In genomic region chr12:54825202-54825601, GRCm38 (mm10) we compare ENCODE assay signal across 11 mouse cellular contexts. TPM values are rescaled to one million over a fixed set of nuclear protein-coding genes. Genes with fewer than 3 reads are reported as not detected.
DNase-seq lines count a peak whose midpoint lies in the region; ATAC-seq and TF ChIP-seq lines count a peak whose summit lies in the region.
"Had no signal": no experiment of that assay in that cellular context is flagged by ENCODE, and none has a peak within 500 bp of the region (broad histone marks: within the 10 kb centered on the region; RNA-seq: fewer than 3 reads in every experiment).

No protein-coding gene starts in this region.

- no peak for ATAC-seq in hindbrain, postnatal 0 days
- no peak for ATAC-seq in hindbrain, embryonic 11.5 days (ENCODE audit: low FRiP score)
- ATAC-seq in hindbrain, embryonic 14.5 days (ENCODE audit: low FRiP score), result no peak

- no peak overlapping the region for H3K9ac ChIP-seq in hindbrain, postnatal 0 days (replicated peaks; ENCODE audit: low read length)
- no peak overlapping the region for H3K9ac ChIP-seq in hindbrain, embryonic 11.5 days (ENCODE audit: low read depth, low read length)
- no peak overlapping the region for H3K9ac ChIP-seq in hindbrain, embryonic 14.5 days
- H3K9ac ChIP-seq: lung, embryonic 15.5 days had no signal

- peak; percentile 31 for TF ChIP-seq CTCF in hindbrain, postnatal 0 days (IDR thresholded peaks at IDR 0.05; ENCODE audit: low read depth)
- TF ChIP-seq CTCF in E14TG2a.4 (conservative IDR thresholded peaks at IDR 0.05; ENCODE audit: low read length), result peak; percentile 66
- TF ChIP-seq CTCF in embryonic fibroblast, embryonic 13.5 days (IDR thresholded peaks at IDR 0.05; ENCODE audit: borderline replicate concordance, insufficient read depth, low read length), result peak; percentile 19; the same call in 1 of the 2 replicates

- no peaks in the 10 kb centered on the region for H3K27me3 ChIP-seq in hindbrain, postnatal 0 days (ENCODE audit: insufficient read depth, low read length)
- no peaks in the 10 kb centered on the region for H3K27me3 ChIP-seq in hindbrain, embryonic 11.5 days (ENCODE audit: control insufficient read depth, insufficient read depth, low read length)
- 0 out of 2 replicates have a peak, but pooled peaks cover 6% of the 10 kb centered on the region for H3K27me3 ChIP-seq in E14TG2a.4 (ENCODE audit: insufficient read depth, low read length)
- H3K27me3 ChIP-seq in hindbrain, embryonic 14.5 days (ENCODE audit: control insufficient read depth, insufficient read depth, low read length), result no peaks in the 10 kb centered on the region
- H3K27me3 ChIP-seq: lung, embryonic 15.5 days had no signal

- H3K27ac ChIP-seq in hindbrain, postnatal 0 days, result no peak overlapping the region
- H3K27ac ChIP-seq in hindbrain, embryonic 11.5 days (ENCODE audit: low read depth, low read length), result no peak overlapping the region
- no peak overlapping the region for H3K27ac ChIP-seq in embryonic fibroblast, embryonic 13.5 days (ENCODE audit: insufficient read depth, low read length)
- H3K27ac ChIP-seq in hindbrain, embryonic 14.5 days, result no peak overlapping the region
- H3K27ac ChIP-seq: lung, embryonic 15.5 days had no signal

- TF ChIP-seq POLR2A in embryonic fibroblast, embryonic 13.5 days (IDR thresholded peaks at IDR 0.05; ENCODE audit: low read depth, low read length), result no peak

- no peaks in the 10 kb centered on the region for H3K36me3 ChIP-seq in hindbrain, postnatal 0 days (ENCODE audit: insufficient read depth, low read length)
- no peaks in the 10 kb centered on the region for H3K36me3 ChIP-seq in hindbrain, embryonic 11.5 days (ENCODE audit: control insufficient read depth, insufficient read depth, low read length)
- H3K36me3 ChIP-seq in E14TG2a.4 (ENCODE audit: insufficient read depth, low read length), result no peaks in the 10 kb centered on the region
- no peaks in the 10 kb centered on the region for H3K36me3 ChIP-seq in hindbrain, embryonic 14.5 days (replicated peaks; ENCODE audit: control insufficient read depth, insufficient read depth)
- H3K36me3 ChIP-seq: lung, embryonic 15.5 days had no signal

- no peak overlapping the region for H3K4me3 ChIP-seq in hindbrain, postnatal 0 days (ENCODE audit: low read length)
- H3K4me3 ChIP-seq in hindbrain, embryonic 11.5 days (ENCODE audit: low read depth, low read length), result no peak overlapping the region
- H3K4me3 ChIP-seq in E14TG2a.4 (replicated peaks; ENCODE audit: low read length), result no peak overlapping the region
- H3K4me3 ChIP-seq in embryonic fibroblast, embryonic 13.5 days (ENCODE audit: insufficient read depth, low read length), result no peak overlapping the region
- H3K4me3 ChIP-seq in hindbrain, embryonic 14.5 days (replicated peaks; ENCODE audit: low read length), result no peak overlapping the region
- H3K4me3 ChIP-seq: lung, embryonic 15.5 days had no signal

- no peaks in the 10 kb centered on the region for H3K9me3 ChIP-seq in hindbrain, postnatal 0 days (ENCODE audit: low read length)
- H3K9me3 ChIP-seq in hindbrain, embryonic 11.5 days (ENCODE audit: control insufficient read depth, low read length), result no peaks in the 10 kb centered on the region
- H3K9me3 ChIP-seq in E14TG2a.4 (ENCODE audit: low read length), result no peaks in the 10 kb centered on the region
- no peaks in the 10 kb centered on the region for H3K9me3 ChIP-seq in hindbrain, embryonic 14.5 days (ENCODE audit: control insufficient read depth, low read length)
- H3K9me3 ChIP-seq: lung, embryonic 15.5 days had no signal

- H3K4me2 ChIP-seq in hindbrain, postnatal 0 days (ENCODE audit: low read depth, low read length), result no peak overlapping the region
- no peak overlapping the region for H3K4me2 ChIP-seq in hindbrain, embryonic 11.5 days (replicated peaks; ENCODE audit: low read depth, low read length)
- no peak overlapping the region for H3K4me2 ChIP-seq in hindbrain, embryonic 14.5 days (replicated peaks)
- H3K4me2 ChIP-seq: lung, embryonic 15.5 days had no signal

- WGBS in hindbrain, postnatal 0 days, result 100% methylated on average over 3 of the region's 3 CpGs
- 92% methylated on average over 3 of the region's 3 CpGs for WGBS in hindbrain, embryonic 11.5 days
- WGBS in hindbrain, embryonic 14.5 days, result 94% methylated on average over 3 of the region's 3 CpGs

- H3K4me1 ChIP-seq in hindbrain, postnatal 0 days (ENCODE audit: insufficient read depth, low read length), result no peaks in the 10 kb centered on the region
- H3K4me1 ChIP-seq in hindbrain, embryonic 11.5 days (replicated peaks; ENCODE audit: control insufficient read depth, insufficient read depth, low read length), result no peaks in the 10 kb centered on the region
- peaks cover 10% of the 10 kb centered on the region for H3K4me1 ChIP-seq in E14TG2a.4 (replicated peaks; ENCODE audit: low read depth, low read length)
- H3K4me1 ChIP-seq in embryonic fibroblast, embryonic 13.5 days (ENCODE audit: control insufficient read depth, insufficient read depth, low read length), result no peaks in the 10 kb centered on the region; the same call in 1 of the 2 replicates
- no peaks in the 10 kb centered on the region for H3K4me1 ChIP-seq in hindbrain, embryonic 14.5 days (replicated peaks; ENCODE audit: control insufficient read depth, insufficient read depth, low read length)

- peak; percentile 9 for DNase-seq in hindbrain, postnatal 0 days (ENCODE audit: low spot score)
- no peak for DNase-seq in hindbrain, embryonic 11.5 days (ENCODE audit: low spot score)
- peak; percentile 31 for DNase-seq in 3T3-L1 (ENCODE audit: low read depth, low spot score)
- DNase-seq in gastrocnemius, postnatal 4 days (ENCODE audit: low spot score in 2 of 2), result no peak
- DNase-seq in left cerebral cortex, adult 8-10 months (ENCODE audit: low spot score in 2 of 2), result no peak
- no peak for DNase-seq in hindbrain, embryonic 14.5 days (ENCODE audit: low spot score)
- DNase-seq: cerebellum, adult 9-11 months; heart, adult 18-20 months had no signal

RNA-seq across cellular contexts. Expression of gene Snx6, which starts 29.7 kb away (rescaled TPM):
- 55.4 and 57.6 TPM in 2 replicates for total RNA-seq in hindbrain, postnatal 0 days (2014; rRNA removed)
- 141 and 150 TPM in 2 replicates for polyA plus RNA-seq in hindbrain, postnatal 0 days (2015; fragmentation: Nextera tagmentation; extraction: Ambion mirVana)
- polyA plus RNA-seq in hindbrain, embryonic 11.5 days (2014; fragmentation: Nextera tagmentation; extraction: Ambion mirVana), result 240 and 245 TPM in 2 replicates
- polyA plus RNA-seq in embryonic fibroblast, embryonic 13.5 days (2011; ENCODE audit: insufficient read length, low read depth, missing spikeins), result 95.8 and 105 TPM in 2 replicates
- 10 to 100 TPM; 55.1 to 61.0 TPM for total RNA-seq in gastrocnemius, postnatal 4 days (2021)
- 10 to 100 TPM; 42.1 to 46.1 (median 44.4) TPM for total RNA-seq in left cerebral cortex, adult 8-10 months (2022)
- 161 TPM in 2 replicates for polyA plus RNA-seq in hindbrain, embryonic 14.5 days (2014; fragmentation: Nextera tagmentation; extraction: Ambion mirVana)

RNA-seq across cellular contexts. Expression of gene Cfl2, which starts 37.5 kb away (rescaled TPM):
- 162 and 184 TPM in 2 replicates for total RNA-seq in hindbrain, postnatal 0 days (2014; rRNA removed)
- polyA plus RNA-seq in hindbrain, postnatal 0 days (2015; fragmentation: Nextera tagmentation; extraction: Ambion mirVana), result 255 and 262 TPM in 2 replicates
- polyA plus RNA-seq in hindbrain, embryonic 11.5 days (2014; fragmentation: Nextera tagmentation; extraction: Ambion mirVana), result 268 and 275 TPM in 2 replicates
- 218 and 247 TPM in 2 replicates for polyA plus RNA-seq in embryonic fibroblast, embryonic 13.5 days (2011; ENCODE audit: insufficient read length, low read depth, missing spikeins)
- 100 to 1,000 TPM; 825 to 895 TPM for total RNA-seq in gastrocnemius, postnatal 4 days (2021)
- 100 to 1,000 TPM; 109 to 134 (median 116) TPM for total RNA-seq in left cerebral cortex, adult 8-10 months (2022)
- polyA plus RNA-seq in hindbrain, embryonic 14.5 days (2014; fragmentation: Nextera tagmentation; extraction: Ambion mirVana), result 347 and 361 TPM in 2 replicates

Comparison
In these comparisons a context has a peak if more than half of its experiments do, and no peak if none do; other contexts are left out.
1. DNase-seq: peak in hindbrain, postnatal 0 days (single experiment) and 3T3-L1 (single experiment); none in hindbrain, embryonic 11.5 days (single experiment), gastrocnemius, postnatal 4 days (0 of 2), left cerebral cortex, adult 8-10 months (0 of 2) and hindbrain, embryonic 14.5 days (single experiment).
2. Peak in every context shown above with its lines, with median percentiles within 50 percentile points of each other: CTCF ChIP-seq.